Mouse (Mus musculus): ENCODE measurements at regions not wholly inside any gene's neighbourhood (a gene's known extent, or its start where the extent isn't known, plus 50 kb on each side); places are given as distances from the start of the nearest gene placed in this dataset.
"Not testable (repeated sequence)": the region's sequence is repeated elsewhere in the genome, so short reads cannot be mapped to it uniquely, and the experiment has no call there.

GRCm38 (mm10) chr14:52654355-52654754 is 158.8 kb upstream of the Olfr1507 start:
- no peak for DNase-seq (ENCODE audit: low spot score)

GRCm38 (mm10) chr14:52638179-52638578 is 142.6 kb upstream of the Olfr1507 start:
- no peak for DNase-seq (ENCODE audit: low spot score)

- DNase-seq (ENCODE audit: low spot score), result no peak
Observed at GRCm38 (mm10) chr14:52622184-52622583, 126.6 kb upstream of the Olfr1507 start.

- no peak for DNase-seq (ENCODE audit: low spot score)
Observed at GRCm38 (mm10) chr14:52580319-52580718, 84.8 kb upstream of the Olfr1507 start.

GRCm38 (mm10) chr14:52566920-52567319 is 71.4 kb upstream of the Olfr1507 start:
- DNase-seq (ENCODE audit: low spot score), result no peak

- DNase-seq (ENCODE audit: low spot score), result no peak
Observed at GRCm38 (mm10) chr14:52565606-52566005, 70.1 kb upstream of the Olfr1507 start.

- DNase-seq (ENCODE audit: low spot score), result not testable (repeated sequence)
Observed at GRCm38 (mm10) chr14:52556340-52556739, 60.8 kb upstream of the Olfr1507 start.

GRCm38 (mm10) chr14:52553399-52553798 is 57.9 kb upstream of the Olfr1507 start:
- DNase-seq (ENCODE audit: low spot score), result no peak

- no peak for DNase-seq (ENCODE audit: low spot score)
Observed at GRCm38 (mm10) chr14:52547933-52548332, 52.4 kb upstream of the Olfr1507 start.

All from urinary bladder, adult 2 months (tissue).